ENCODE assay signal across 25 mouse cellular contexts in the genomic region with DNA sequence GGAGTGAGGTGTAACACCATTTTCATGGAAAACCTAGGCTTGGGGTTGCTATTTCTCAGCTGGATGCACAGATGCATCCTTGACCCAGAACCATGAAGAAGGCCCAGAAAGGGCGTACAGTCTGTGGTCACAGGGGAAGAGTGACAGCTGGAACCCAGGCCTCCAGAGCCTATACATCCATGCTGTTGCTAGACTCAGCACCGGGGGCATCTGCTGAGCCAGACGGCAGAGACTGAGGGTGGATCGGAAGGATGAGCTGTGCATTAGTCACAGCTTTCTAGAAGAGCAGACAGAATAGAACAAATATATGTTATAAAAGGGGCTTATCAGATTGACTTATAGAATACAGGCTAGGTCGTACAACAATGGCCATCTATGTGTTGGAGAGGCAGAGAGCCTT. TPM values are rescaled to one million over a fixed set of nuclear protein-coding genes. Genes with fewer than 3 reads are reported as not detected.
A peak's percentile ranks its signal among the peaks of the same experiment; 100 is the strongest.
DNase-seq lines count a peak whose midpoint lies in the region; ATAC-seq lines count a peak whose summit lies in the region.
"Had no signal": no experiment of that assay in that cellular context is flagged by ENCODE, and none has a peak within 500 bp of the region (broad histone marks: within the 10 kb centered on the region; RNA-seq: fewer than 3 reads in every experiment).

No protein-coding gene starts in this region.

- H3K36me3 ChIP-seq in hindbrain, embryonic 13.5 days = no peaks in the 10 kb centered on the region
- no peaks in the 10 kb centered on the region for H3K36me3 ChIP-seq in hindbrain, embryonic 16.5 days (ENCODE audit: control insufficient read depth, insufficient read depth, low read length)
- H3K36me3 ChIP-seq: embryonic facial prominence, embryonic 10.5 days; hindbrain, embryonic 12.5 days; neural tube, embryonic 15.5 days had no signal

- WGBS in hindbrain, embryonic 13.5 days = 62% methylated on average over 5 of the region's 5 CpGs
- WGBS in hindbrain, embryonic 16.5 days = 72% methylated on average over 5 of the region's 5 CpGs

- H3K4me3 ChIP-seq in hindbrain, embryonic 13.5 days = no peak overlapping the region
- H3K4me3 ChIP-seq in hindbrain, embryonic 16.5 days (ENCODE audit: low read length) = no peak overlapping the region
- H3K4me3 ChIP-seq: embryonic facial prominence, embryonic 10.5 days; erythroblast, embryonic 14.5 days; hindbrain, embryonic 12.5 days; megakaryocyte, embryonic 14.5 days; neural tube, embryonic 15.5 days had no signal

- peaks cover 12% of the 10 kb centered on the region for H3K4me1 ChIP-seq in hindbrain, embryonic 13.5 days (replicated peaks)
- H3K4me1 ChIP-seq in hindbrain, embryonic 16.5 days (ENCODE audit: control insufficient read depth, insufficient read depth, low read depth, low read length) = no peaks in the 10 kb centered on the region; the same call in 1 of the 2 replicates
- H3K4me1 ChIP-seq: embryonic facial prominence, embryonic 10.5 days; hindbrain, embryonic 12.5 days; megakaryocyte, embryonic 14.5 days had no signal

- no peak overlapping the region for H3K4me2 ChIP-seq in hindbrain, embryonic 13.5 days
- no peak overlapping the region for H3K4me2 ChIP-seq in hindbrain, embryonic 16.5 days (ENCODE audit: low read length)
- H3K4me2 ChIP-seq: hindbrain, embryonic 12.5 days; neural tube, embryonic 15.5 days had no signal

- H3K27ac ChIP-seq in hindbrain, embryonic 13.5 days = peak overlapping the region; percentile 48; the same call in 1 of the 2 replicates
- H3K27ac ChIP-seq in hindbrain, embryonic 16.5 days (ENCODE audit: low read depth, low read length) = no peak overlapping the region
- H3K27ac ChIP-seq: embryonic facial prominence, embryonic 10.5 days; hindbrain, embryonic 12.5 days; liver, embryonic 14.5 days; neural tube, embryonic 15.5 days had no signal

- DNase-seq in brain, adult 2 months (ENCODE audit: low read depth, low spot score) = peak; percentile 87
- DNase-seq in layer of hippocampus, postnatal 36 days = peak; percentile 35 to 46
- DNase-seq in retina, postnatal 1 day = peak; percentile 17
- no peak for DNase-seq in lung, postnatal 4 days
- no peak for DNase-seq in adrenal gland, adult (ENCODE audit: inconsistent age in 2 of 2, low spot score in 1 of 2)
- no peak for DNase-seq in cerebellum, adult 18-20 months
- DNase-seq: adrenal gland, postnatal 10 days; cerebellum, adult 9-11 months; heart, adult 11 months; kidney, postnatal 14 days had no signal

- 0 out of 2 replicates have a peak, but pooled peaks cover 3% of the 10 kb centered on the region for H3K9me3 ChIP-seq in hindbrain, embryonic 13.5 days
- H3K9me3 ChIP-seq in hindbrain, embryonic 16.5 days (ENCODE audit: control insufficient read depth, low read length) = no peaks in the 10 kb centered on the region
- H3K9me3 ChIP-seq: embryonic facial prominence, embryonic 10.5 days; hindbrain, embryonic 12.5 days; neural tube, embryonic 15.5 days had no signal

- H3K27me3 ChIP-seq in hindbrain, embryonic 13.5 days = no peaks in the 10 kb centered on the region
- no peaks in the 10 kb centered on the region for H3K27me3 ChIP-seq in hindbrain, embryonic 16.5 days (replicated peaks; ENCODE audit: control insufficient read depth, insufficient read depth, low read length)
- H3K27me3 ChIP-seq: hindbrain, embryonic 12.5 days; neural tube, embryonic 15.5 days had no signal

- no peak for ATAC-seq in hindbrain, embryonic 13.5 days (ENCODE audit: low FRiP score)
- ATAC-seq in hindbrain, embryonic 16.5 days = no peak
- ATAC-seq: intestine, postnatal 0 days; lung, postnatal 0 days had no signal

- H3K9ac ChIP-seq in hindbrain, embryonic 13.5 days = no peak overlapping the region
- H3K9ac ChIP-seq in hindbrain, embryonic 16.5 days (ENCODE audit: low read depth, low read length) = no peak overlapping the region
- H3K9ac ChIP-seq: hindbrain, embryonic 12.5 days; liver, embryonic 14.5 days; neural tube, embryonic 15.5 days had no signal

RNA-seq across cellular contexts. Expression of a gene that starts 53.4 kb away (rescaled TPM):
- polyA plus RNA-seq in hindbrain, embryonic 13.5 days (2015; fragmentation: Nextera tagmentation; extraction: Ambion mirVana) = not detected in 2 replicates
- 0.57 and 0.88 TPM in 2 replicates for polyA plus RNA-seq in hindbrain, embryonic 16.5 days (2015; fragmentation: Nextera tagmentation; extraction: Ambion mirVana)
- not detected for total RNA-seq in layer of hippocampus, postnatal 36 days (2021)
- total RNA-seq: adrenal gland, postnatal 10 days; ES-E14; monocyte, adult 5-6 weeks had no signal
- polyA plus RNA-seq: embryonic facial prominence, embryonic 10.5 days; erythroblast, embryonic 14.5 days; heart, embryonic 16.5 days; hindbrain, embryonic 12.5 days; intestine, postnatal 0 days; limb, embryonic 11.5 days; liver, embryonic 14.5 days; lung, postnatal 0 days; neural tube, embryonic 15.5 days; thymus, postnatal 0 days had no signal

Comparison
In these comparisons a context has a peak if more than half of its experiments do, and no peak if none do; other contexts are left out.
1. DNase-seq: peak in brain, adult 2 months (single experiment), layer of hippocampus, postnatal 36 days (2 of 2) and retina, postnatal 1 day (single experiment); none in lung, postnatal 4 days (0 of 2), adrenal gland, adult (0 of 2) and cerebellum, adult 18-20 months (0 of 2).